Mouse (Mus musculus): ENCODE data around the gene Pacsin1. TPM values are rescaled to one million over a fixed set of nuclear protein-coding genes. Genes with fewer than 3 reads are reported as not detected.
A peak's percentile ranks its signal among the peaks of the same experiment; 100 is the strongest.

Pacsin1 gene
- polyA plus RNA-seq, 1 experiment from 2014 or later: 4.7 TPM

DNA sequence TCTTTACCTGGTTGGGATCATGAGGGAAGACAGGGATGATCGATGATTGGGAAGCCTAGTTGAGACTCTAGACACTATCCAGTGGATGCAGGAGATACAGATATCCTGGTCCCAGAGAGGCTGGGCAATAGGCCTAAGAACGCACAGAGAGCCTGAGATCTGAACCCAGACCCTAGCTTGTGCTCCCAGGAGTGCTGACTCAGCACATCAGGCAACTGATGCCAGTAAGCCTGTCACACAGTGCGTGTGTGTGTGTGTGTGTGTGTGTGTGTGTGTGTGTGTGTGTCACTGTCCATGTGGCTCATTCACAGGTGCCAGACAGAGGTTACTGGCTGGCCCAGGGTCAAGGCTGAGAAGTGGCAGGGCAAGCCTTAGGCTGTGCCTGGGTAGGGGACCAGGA lies 77.4 kb downstream of the Pacsin1 start:
- Histone ChIP-seq H3K9ac (ENCODE audit: low read length) (no peak overlapping the region), H3K27me3 (ENCODE audit: control insufficient read depth, insufficient read depth, low read length) (no peaks in the 10 kb centered on the region), H3K4me2 (ENCODE audit: low read depth, low read length, severe bottlenecking) (no peak overlapping the region), H3K4me3 (ENCODE audit: low read depth, low read length) (no peak overlapping the region), H3K9me3 (ENCODE audit: control insufficient read depth, low read length) (no peaks in the 10 kb centered on the region), H3K27ac (ENCODE audit: low read depth, low read length) (no peak overlapping the region), H3K4me1 (replicated peaks; ENCODE audit: control insufficient read depth, insufficient read depth, low read length) (no peaks in the 10 kb centered on the region), H3K36me3 (ENCODE audit: control insufficient read depth, insufficient read depth, low read length) (no peaks in the 10 kb centered on the region)
- ATAC-seq (replicated peaks; ENCODE audit: low FRiP score): no peak
- DNase-seq (ENCODE audit: low spot score): no peak
- WGBS: 87% methylated on average over 3 of the region's 3 CpGs

GRCm38 (mm10) chr17:27734344-27735073 lies 79.2 kb downstream of the Pacsin1 start:
- no peak for ATAC-seq (replicated peaks; ENCODE audit: low FRiP score)
- no peak overlapping the region for H3K9ac ChIP-seq (ENCODE audit: low read length)
- whole genome bisulfite sequencing: 22% methylated on average over 13 of the region's 13 CpGs

GRCm38 (mm10) chr17:27740961-27741360 lies 85.7 kb downstream of the Pacsin1 start:
- H3K27ac ChIP-seq (ENCODE audit: low read depth, low read length): no peak overlapping the region
- no peak overlapping the region for H3K9ac ChIP-seq (ENCODE audit: low read length)
- no peaks in the 10 kb centered on the region for H3K27me3 ChIP-seq (ENCODE audit: control insufficient read depth, insufficient read depth, low read length)
- no peaks in the 10 kb centered on the region for H3K9me3 ChIP-seq (ENCODE audit: control insufficient read depth, low read length)
- no peak overlapping the region for H3K4me2 ChIP-seq (ENCODE audit: low read depth, low read length, severe bottlenecking)
- no peaks in the 10 kb centered on the region for H3K4me1 ChIP-seq (replicated peaks; ENCODE audit: control insufficient read depth, insufficient read depth, low read length)
- DNase-seq (ENCODE audit: low spot score): no peak
- no peak for ATAC-seq (replicated peaks; ENCODE audit: low FRiP score)
- no peaks in the 10 kb centered on the region for H3K36me3 ChIP-seq (ENCODE audit: control insufficient read depth, insufficient read depth, low read length)
- H3K4me3 ChIP-seq (ENCODE audit: low read depth, low read length): no peak overlapping the region
- 95% methylated on average over 6 of the region's 6 CpGs for WGBS

More at GRCm38 (mm10) chr17:27734344-27735073, 79.2 kb downstream of the Pacsin1 start:
- no peak overlapping the region for H3K4me3 ChIP-seq (ENCODE audit: low read depth, low read length)
- no peaks in the 10 kb centered on the region for H3K36me3 ChIP-seq (ENCODE audit: control insufficient read depth, insufficient read depth, low read length)
- H3K4me2 ChIP-seq (ENCODE audit: low read depth, low read length, severe bottlenecking): no peak overlapping the region
- H3K4me1 ChIP-seq (replicated peaks; ENCODE audit: control insufficient read depth, insufficient read depth, low read length): no peaks in the 10 kb centered on the region
- H3K9me3 ChIP-seq (ENCODE audit: control insufficient read depth, low read length): no peaks in the 10 kb centered on the region
- H3K27me3 ChIP-seq (ENCODE audit: control insufficient read depth, insufficient read depth, low read length): no peaks in the 10 kb centered on the region
- DNase-seq (ENCODE audit: low spot score): no peak
- no peak overlapping the region for H3K27ac ChIP-seq (ENCODE audit: low read depth, low read length)

GRCm38 (mm10) chr17:27746446-27746845 lies 91.1 kb downstream of the Pacsin1 start:
- Histone ChIP-seq H3K9me3 (ENCODE audit: control insufficient read depth, low read length) (no peaks in the 10 kb centered on the region), H3K27ac (ENCODE audit: low read depth, low read length) (no peak overlapping the region), H3K4me2 (ENCODE audit: low read depth, low read length, severe bottlenecking) (no peak overlapping the region), H3K9ac (ENCODE audit: low read length) (no peak overlapping the region), H3K4me1 (replicated peaks; ENCODE audit: control insufficient read depth, insufficient read depth, low read length) (no peaks in the 10 kb centered on the region), H3K4me3 (ENCODE audit: low read depth, low read length) (no peak overlapping the region), H3K27me3 (ENCODE audit: control insufficient read depth, insufficient read depth, low read length) (no peaks in the 10 kb centered on the region), H3K36me3 (ENCODE audit: control insufficient read depth, insufficient read depth, low read length) (no peaks in the 10 kb centered on the region)
- no peak for ATAC-seq (replicated peaks; ENCODE audit: low FRiP score)
- DNase-seq (ENCODE audit: low spot score): no peak
- WGBS: 69% methylated on average over 4 of the region's 4 CpGs

- no peak overlapping the region for H3K4me2 ChIP-seq (ENCODE audit: low read depth, low read length, severe bottlenecking)
- WGBS: 91% methylated on average over 2 of the region's 2 CpGs
- no peaks in the 10 kb centered on the region for H3K27me3 ChIP-seq (ENCODE audit: control insufficient read depth, insufficient read depth, low read length)
- H3K9me3 ChIP-seq (ENCODE audit: control insufficient read depth, low read length): no peaks in the 10 kb centered on the region
- no peak overlapping the region for H3K9ac ChIP-seq (ENCODE audit: low read length)
- H3K27ac ChIP-seq (ENCODE audit: low read depth, low read length): no peak overlapping the region
- no peaks in the 10 kb centered on the region for H3K36me3 ChIP-seq (ENCODE audit: control insufficient read depth, insufficient read depth, low read length)
- DNase-seq (ENCODE audit: low spot score) (no peak), ATAC-seq (replicated peaks; ENCODE audit: low FRiP score) (no peak)
- H3K4me1 ChIP-seq (replicated peaks; ENCODE audit: control insufficient read depth, insufficient read depth, low read length): no peaks in the 10 kb centered on the region
- no peak overlapping the region for H3K4me3 ChIP-seq (ENCODE audit: low read depth, low read length)
Measured at GRCm38 (mm10) chr17:27748123-27748522, 92.8 kb downstream of the Pacsin1 start.

DNA sequence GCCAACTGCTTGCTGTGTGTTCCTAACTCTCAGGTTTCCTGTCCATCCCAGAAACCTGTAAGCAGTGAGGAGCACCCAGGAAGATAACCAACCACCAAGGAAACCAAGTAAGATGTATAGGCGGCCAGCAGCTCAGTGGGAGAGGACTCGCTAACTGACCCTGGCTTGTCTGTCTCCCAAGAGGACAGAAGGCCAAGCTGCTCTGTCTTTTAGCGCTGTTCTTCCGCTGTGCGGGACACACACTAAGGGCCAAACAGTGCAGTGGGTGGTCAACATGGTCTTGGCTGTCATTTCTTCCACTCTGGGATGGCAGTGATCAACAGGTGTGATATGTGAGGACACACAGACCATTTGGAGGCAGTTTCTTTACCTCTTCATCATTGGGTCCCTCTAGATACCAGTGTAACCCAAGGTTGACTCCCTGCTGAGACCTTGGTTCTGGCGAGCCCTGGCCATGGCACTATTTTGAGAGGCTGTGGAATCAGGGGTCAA lies 95.2 kb downstream of the Pacsin1 start:
- DNase-seq (ENCODE audit: low spot score) (no peak), ATAC-seq (replicated peaks; ENCODE audit: low FRiP score) (no peak)
- Histone ChIP-seq H3K4me3 (ENCODE audit: low read depth, low read length) (no peak overlapping the region), H3K4me1 (replicated peaks; ENCODE audit: control insufficient read depth, insufficient read depth, low read length) (no peaks in the 10 kb centered on the region), H3K9ac (ENCODE audit: low read length) (no peak overlapping the region), H3K4me2 (ENCODE audit: low read depth, low read length, severe bottlenecking) (no peak overlapping the region), H3K36me3 (ENCODE audit: control insufficient read depth, insufficient read depth, low read length) (no peaks in the 10 kb centered on the region), H3K9me3 (ENCODE audit: control insufficient read depth, low read length) (no peaks in the 10 kb centered on the region), H3K27me3 (ENCODE audit: control insufficient read depth, insufficient read depth, low read length) (no peaks in the 10 kb centered on the region), H3K27ac (ENCODE audit: low read depth, low read length) (no peak overlapping the region)
- WGBS: 94% methylated on average over 6 of the region's 6 CpGs

DNA sequence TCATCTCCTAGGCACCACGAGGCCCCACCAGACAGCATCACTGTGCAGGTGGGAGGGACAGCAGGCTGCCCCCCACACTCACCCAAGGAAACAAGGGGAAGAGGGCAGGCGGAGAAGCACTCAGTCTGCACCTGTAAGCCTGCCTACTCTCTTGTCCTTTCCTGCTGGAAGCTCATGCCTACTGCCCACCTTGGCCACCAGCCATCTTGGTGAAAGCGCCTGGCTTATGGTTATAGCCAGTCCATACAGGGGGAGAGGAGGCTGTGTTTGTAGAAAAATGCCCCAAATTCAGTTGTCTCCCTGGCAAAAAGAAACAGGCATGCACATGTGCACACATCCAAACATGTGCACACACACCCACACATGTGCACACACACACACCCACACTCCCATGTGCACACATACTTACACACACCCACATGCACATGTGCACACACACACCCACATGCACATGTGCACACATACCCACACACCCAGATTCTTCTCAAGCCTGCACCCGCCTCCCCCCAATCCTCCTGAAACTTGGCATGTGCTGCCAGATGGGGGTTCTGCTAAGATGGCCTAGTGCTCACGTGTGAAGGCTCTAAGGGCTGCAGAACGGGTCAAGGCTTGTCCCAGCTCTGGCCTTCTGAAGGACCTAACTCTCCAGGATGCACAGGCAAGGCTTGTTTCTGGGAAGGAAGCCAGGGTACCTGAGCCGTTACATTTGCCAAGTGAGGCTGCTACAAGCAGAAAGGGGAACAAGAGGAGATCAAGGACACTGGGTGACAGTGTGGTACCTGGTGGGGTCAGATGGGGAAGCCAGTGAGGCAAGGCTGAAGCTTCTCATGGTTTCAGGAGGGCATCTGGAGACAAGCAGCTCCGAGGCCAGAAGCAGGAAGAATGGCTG lies 96.2 kb downstream of the Pacsin1 start:
- Histone ChIP-seq H3K27ac (ENCODE audit: low read depth, low read length) (no peak overlapping the region), H3K36me3 (ENCODE audit: control insufficient read depth, insufficient read depth, low read length) (no peaks in the 10 kb centered on the region), H3K9ac (ENCODE audit: low read length) (no peak overlapping the region), H3K4me3 (ENCODE audit: low read depth, low read length) (no peak overlapping the region), H3K9me3 (ENCODE audit: control insufficient read depth, low read length) (no peaks in the 10 kb centered on the region), H3K4me1 (replicated peaks; ENCODE audit: control insufficient read depth, insufficient read depth, low read length) (no peaks in the 10 kb centered on the region), H3K4me2 (ENCODE audit: low read depth, low read length, severe bottlenecking) (no peak overlapping the region), H3K27me3 (ENCODE audit: control insufficient read depth, insufficient read depth, low read length) (no peaks in the 10 kb centered on the region)
- ATAC-seq (replicated peaks; ENCODE audit: low FRiP score): no peak
- WGBS: 93% methylated on average over 8 of the region's 8 CpGs
- peak; percentile 44 for DNase-seq (ENCODE audit: low spot score)

GRCm38 (mm10) chr17:27760169-27760568 lies 104.9 kb downstream of the Pacsin1 start:
- no peak overlapping the region for H3K27ac ChIP-seq (ENCODE audit: low read depth, low read length)
- peaks cover 4% of the 10 kb centered on the region; the same call in 1 of the 2 replicates for H3K36me3 ChIP-seq (ENCODE audit: control insufficient read depth, insufficient read depth, low read length)
- H3K9ac ChIP-seq (ENCODE audit: low read length): no peak overlapping the region
- DNase-seq (ENCODE audit: low spot score): no peak
- no peaks in the 10 kb centered on the region for H3K27me3 ChIP-seq (ENCODE audit: control insufficient read depth, insufficient read depth, low read length)
- H3K4me2 ChIP-seq (ENCODE audit: low read depth, low read length, severe bottlenecking): no peak overlapping the region
- H3K4me1 ChIP-seq (replicated peaks; ENCODE audit: control insufficient read depth, insufficient read depth, low read length): no peaks in the 10 kb centered on the region
- 89% methylated on average over 6 of the region's 6 CpGs for WGBS
- H3K9me3 ChIP-seq (ENCODE audit: control insufficient read depth, low read length): no peaks in the 10 kb centered on the region
- H3K4me3 ChIP-seq (ENCODE audit: low read depth, low read length): no peak overlapping the region
- ATAC-seq (replicated peaks; ENCODE audit: low FRiP score): no peak

Measured in forebrain, embryonic 11.5 days (tissue).